Mouse (Mus musculus) lung, postnatal 0 days (tissue): Measurements from ENCODE around the gene Birc5. TPM values are rescaled to one million over a fixed set of nuclear protein-coding genes. Genes with fewer than 3 reads are reported as not detected.

ENCODE experiments used
- ATAC-seq: fragments of 200-750 bp; cut with Nextera tagmentation; 2 replicates; pipeline ENCODE4 v1.8.0; 2017; ENCODE audit warnings: moderate library complexity
- DNase-seq: peaks from one replicate; pipeline ENCODE4 v3.0.0-alpha.2; 2016; ENCODE audit warnings: low spot score
- H3K27ac ChIP-seq: fragments of 300-500 bp; sonication (generic); 2 replicates; pipeline ENCODE4 v1.5.1; 2014; ENCODE audit warnings: antibody characterized with exemption, mild to moderate bottlenecking, low read length, mixed read lengths
- H3K27me3 ChIP-seq: fragments of 300-500 bp; sonication (generic); replicated peaks from 2 replicates; pipeline ENCODE4 v1.6.1; 2014; ENCODE audit warnings: low read length, mixed read lengths; ENCODE audit not compliant: insufficient read depth
- H3K36me3 ChIP-seq: fragments of 300-500 bp; sonication (generic); 2 replicates; pipeline ENCODE4 v1.6.1; 2014; ENCODE audit warnings: low read length, mixed read lengths; ENCODE audit not compliant: insufficient read depth
- H3K4me1 ChIP-seq: fragments of 300-500 bp; sonication (generic); 2 replicates; pipeline ENCODE4 v1.6.1; 2014; ENCODE audit warnings: antibody characterized with exemption, low read depth, low read length, mixed read lengths; ENCODE audit not compliant: insufficient read depth
- H3K4me2 ChIP-seq: fragments of 300-500 bp; sonication (generic); replicated peaks from 2 replicates; pipeline ENCODE4 v1.6.1; 2014; ENCODE audit warnings: low read depth, mild to moderate bottlenecking, low read length, moderate library complexity, mixed read lengths
- H3K4me3 ChIP-seq: fragments of 300-500 bp; sonication (generic); 2 replicates; pipeline ENCODE4 v1.5.1; 2014; ENCODE audit warnings: low read depth, low read length
- H3K9ac ChIP-seq: fragments of 300-500 bp; sonication (generic); replicated peaks from 2 replicates; pipeline ENCODE4 v1.6.1; 2014; ENCODE audit warnings: low read depth, mild to moderate bottlenecking
- H3K9me3 ChIP-seq: fragments of 300-500 bp; sonication (generic); 2 replicates; pipeline ENCODE4 v1.6.1; 2016; ENCODE audit warnings: low read length, mixed read lengths
- CTCF ChIP-seq: IDR thresholded peaks from 2 replicates; pipeline ENCODE4 v1.5.1; 2016; ENCODE audit warnings: antibody characterized with exemption, mild to moderate bottlenecking
- EP300 ChIP-seq: IDR thresholded peaks from 2 replicates; pipeline ENCODE4 v1.6.1; 2016; ENCODE audit warnings: antibody characterized with exemption, mild to moderate bottlenecking, control low read depth
- WGBS: fragments of 180-500 bp; shearing (Covaris S2); extraction: QIAGEN DNeasy Blood & Tissue Kit; methylation state at CpG from one replicate; pipeline ENCODE4 v1.1.7; 2014; 5-methylcytosine and 5-hydroxymethylcytosine counted together
- polyA plus RNA-seq: library from polyadenylated mRNA; unstranded; fragments of >200 nt; fragmentation: Nextera tagmentation; extraction: Ambion mirVana; gene quantifications from 2 replicates; pipeline ENCODE4 v1.2.1, GENCODE M21; 2015

Birc5 gene
- polyA plus RNA-seq, 1 experiment from 2014 or later: 15.0 TPM

GRCm38 (mm10) chr11:117877917-117878745 lies 29.1 kb downstream of the Birc5 start:
- H3K4me1 ChIP-seq: peaks cover 34% of the 10 kb centered on the region; the same call in 1 of the 2 replicates
- no peaks in the 10 kb centered on the region for H3K27me3 ChIP-seq
- peak overlapping the region; percentile 22; the same call in 1 of the 2 replicates for H3K4me2 ChIP-seq
- 10% methylated on average over 13 of the region's 13 CpGs for WGBS
- H3K9ac ChIP-seq: no peak overlapping the region
- TF ChIP-seq EP300 (peak; percentile 64), CTCF (no peak)
- ATAC-seq (peak; percentile 27), DNase-seq (peak; percentile 72)
- no peak overlapping the region for H3K4me3 ChIP-seq
- H3K36me3 ChIP-seq: no peaks in the 10 kb centered on the region
- H3K9me3 ChIP-seq: no peaks in the 10 kb centered on the region
- peak overlapping the region; percentile 43; the same call in 1 of the 2 replicates for H3K27ac ChIP-seq

GRCm38 (mm10) chr11:117878892-117879291 lies 29.8 kb downstream of the Birc5 start:
- DNase-seq (no peak), ATAC-seq (no peak)
- no peaks in the 10 kb centered on the region for H3K27me3 ChIP-seq
- peak overlapping the region; percentile 43; the same call in 1 of the 2 replicates for H3K27ac ChIP-seq
- no peak overlapping the region for H3K4me2 ChIP-seq
- peaks cover 33% of the 10 kb centered on the region; the same call in 1 of the 2 replicates for H3K4me1 ChIP-seq
- no peaks in the 10 kb centered on the region for H3K36me3 ChIP-seq
- H3K9me3 ChIP-seq: no peaks in the 10 kb centered on the region
- TF ChIP-seq CTCF (no peak), EP300 (no peak)
- H3K9ac ChIP-seq: no peak overlapping the region
- no peak overlapping the region for H3K4me3 ChIP-seq
- 32% methylated on average over 8 of the region's 8 CpGs for WGBS

GRCm38 (mm10) chr11:117879676-117880075 lies 30.6 kb downstream of the Birc5 start:
- DNase-seq: peak; percentile 69
- Histone ChIP-seq H3K9me3 (no peaks in the 10 kb centered on the region), H3K36me3 (no peaks in the 10 kb centered on the region), H3K27me3 (no peaks in the 10 kb centered on the region), H3K9ac (no peak overlapping the region), H3K4me2 (no peak overlapping the region), H3K27ac (no peak overlapping the region), H3K4me3 (no peak overlapping the region), H3K4me1 (peaks cover 33% of the 10 kb centered on the region; the same call in 1 of the 2 replicates)
- 73% methylated on average over 6 of the region's 6 CpGs for WGBS
- no peak for TF ChIP-seq EP300
- TF ChIP-seq CTCF: no peak
- ATAC-seq: no peak

GRCm38 (mm10) chr11:117880336-117880976 lies 31.4 kb downstream of the Birc5 start:
- no peak for ATAC-seq

GRCm38 (mm10) chr11:117880977-117881358 lies 31.9 kb downstream of the Birc5 start:
- no peak overlapping the region for H3K4me2 ChIP-seq
- H3K4me3 ChIP-seq: no peak overlapping the region
- WGBS: 65% methylated on average over 6 of the region's 6 CpGs
- H3K9ac ChIP-seq: no peak overlapping the region
- no peak for ATAC-seq
- no peak for TF ChIP-seq EP300
- no peak for TF ChIP-seq CTCF
- H3K36me3 ChIP-seq: no peaks in the 10 kb centered on the region
- no peak for DNase-seq
- peak overlapping the region; percentile 78 for H3K27ac ChIP-seq
- H3K9me3 ChIP-seq: no peaks in the 10 kb centered on the region
- H3K27me3 ChIP-seq: no peaks in the 10 kb centered on the region
- H3K4me1 ChIP-seq: peaks cover 36% of the 10 kb centered on the region

More at GRCm38 (mm10) chr11:117880336-117880976, 31.4 kb downstream of the Birc5 start:
- 87% methylated on average over 9 of the region's 9 CpGs for WGBS
- Histone ChIP-seq H3K4me2 (no peak overlapping the region), H3K9ac (no peak overlapping the region), H3K4me3 (no peak overlapping the region), H3K27me3 (no peaks in the 10 kb centered on the region), H3K9me3 (no peaks in the 10 kb centered on the region), H3K27ac (0 out of 2 replicates have a peak overlapping the region, but pooled peaks have one; percentile 78), H3K4me1 (peaks cover 33% of the 10 kb centered on the region; the same call in 1 of the 2 replicates), H3K36me3 (no peaks in the 10 kb centered on the region)
- no peak for DNase-seq
- TF ChIP-seq EP300: no peak
- TF ChIP-seq CTCF: no peak

GRCm38 (mm10) chr11:117881787-117882186 lies 32.7 kb downstream of the Birc5 start:
- H3K9me3 ChIP-seq: no peaks in the 10 kb centered on the region
- no peak overlapping the region for H3K9ac ChIP-seq
- H3K27ac ChIP-seq: peak overlapping the region; percentile 78
- H3K27me3 ChIP-seq: no peaks in the 10 kb centered on the region
- peak; percentile 93 for DNase-seq
- no peak for TF ChIP-seq CTCF
- peak; percentile 85 for TF ChIP-seq EP300
- peaks cover 38% of the 10 kb centered on the region for H3K4me1 ChIP-seq
- ATAC-seq: peak; percentile 83
- WGBS: 8% methylated on average over 8 of the region's 8 CpGs
- H3K4me3 ChIP-seq: no peak overlapping the region
- no peak overlapping the region for H3K4me2 ChIP-seq
- H3K36me3 ChIP-seq: no peaks in the 10 kb centered on the region
